Mouse (Mus musculus): ENCODE measurements at regions not wholly inside any gene's neighbourhood (a gene's known extent, or its start where the extent isn't known, plus 50 kb on each side); places are given as distances from the start of the nearest gene placed in this dataset.

DNA sequence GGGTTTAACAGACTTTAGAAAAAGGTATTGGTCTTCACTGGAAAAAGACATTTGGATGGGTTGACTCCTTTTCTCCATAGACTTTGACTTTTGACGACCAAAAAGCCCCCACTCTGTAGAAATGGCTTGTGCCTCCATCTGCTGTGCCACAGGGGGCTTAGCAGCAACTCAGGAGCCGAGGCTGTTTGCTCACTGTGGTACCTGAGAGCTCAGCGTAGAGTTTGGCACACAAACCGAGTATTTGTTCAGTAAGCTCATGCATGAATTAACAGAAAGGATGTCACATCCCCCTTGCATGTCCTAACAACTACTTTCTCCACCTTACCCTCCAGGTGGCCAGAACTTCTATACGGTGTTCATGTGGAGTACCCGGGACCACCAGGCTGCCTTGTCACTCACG, 149.7 kb upstream of the Map1b start:
- TF ChIP-seq CTCF (IDR thresholded peaks at IDR 0.05; ENCODE audit: low read depth) (no peak), EP300 (IDR thresholded peaks at IDR 0.05; ENCODE audit: low read depth) (no peak)
